ENCODE assay signal across 8 mouse cellular contexts in the genomic region with DNA sequence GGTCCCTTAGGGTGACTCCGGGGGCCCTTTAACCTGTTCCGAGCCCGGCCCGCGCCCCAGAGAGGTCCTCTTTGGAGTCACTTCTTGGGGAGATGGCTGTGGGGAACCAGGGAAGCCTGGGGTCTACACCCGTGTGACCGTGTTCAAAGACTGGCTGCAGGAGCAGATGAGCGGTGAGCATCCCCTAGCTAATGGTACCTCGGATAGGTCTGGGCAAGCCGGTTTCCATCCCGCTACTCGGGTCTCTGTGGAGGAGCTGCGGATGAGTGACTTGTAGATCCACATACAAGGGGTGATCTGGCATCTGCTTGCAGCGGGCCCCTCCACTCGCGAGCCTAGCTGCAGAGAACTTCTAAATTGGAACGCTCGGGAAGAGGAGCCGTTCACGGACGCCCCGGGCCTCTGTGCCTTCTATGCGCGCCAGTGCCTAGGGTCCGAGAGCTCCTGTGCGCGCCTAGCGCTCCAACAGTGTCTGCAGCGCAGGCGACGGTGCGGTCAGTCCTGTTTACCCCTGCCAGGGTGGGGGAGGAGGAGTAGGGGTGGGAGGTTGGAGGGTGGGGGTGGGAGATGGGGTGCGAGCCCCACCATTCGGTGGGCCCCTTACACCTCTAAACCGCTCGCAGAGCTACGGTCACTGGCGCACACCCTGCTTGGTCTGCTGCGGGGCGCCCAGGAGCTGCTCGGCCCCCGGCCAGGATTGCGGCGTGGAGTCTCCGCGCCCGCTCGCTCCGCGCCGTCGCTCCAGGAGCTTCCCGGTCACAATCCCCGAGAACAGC. TPM values are rescaled to one million over a fixed set of nuclear protein-coding genes. Genes with fewer than 3 reads are reported as not detected.
DNase-seq lines count a peak whose midpoint lies in the region; ATAC-seq lines count a peak whose summit lies in the region.

No protein-coding gene starts in this region.

- peak; percentile 26 for DNase-seq in adrenal gland, adult 2 months
- DNase-seq in adrenal gland, adult 8-10 months, result no peak
- no peak for DNase-seq in lung, adult 18-20 months
- peak; percentile 34 for DNase-seq in neural tube, embryonic 11.5 days (ENCODE audit: low spot score)
- no peak for DNase-seq in gastrocnemius, postnatal 36 days
- DNase-seq in adrenal gland, postnatal 4 days (ENCODE audit: low spot score in 2 of 2), result no peak

- peak; percentile 47 for ATAC-seq in lung, embryonic 16.5 days (ENCODE audit: low read depth)
- peak; percentile 52 for ATAC-seq in intestine, embryonic 15.5 days
- ATAC-seq in neural tube, embryonic 11.5 days (ENCODE audit: insufficient read depth, low FRiP score, low TSS enrichment), result peak; percentile 29

- H3K4me2 ChIP-seq in lung, embryonic 16.5 days (ENCODE audit: low read depth, low read length), result peak overlapping the region; percentile 97
- H3K4me2 ChIP-seq in intestine, embryonic 15.5 days (replicated peaks), result peak overlapping the region; percentile 98
- H3K4me2 ChIP-seq in neural tube, embryonic 11.5 days (ENCODE audit: low read depth), result peak overlapping the region; percentile 81

- H3K36me3 ChIP-seq in lung, embryonic 16.5 days (ENCODE audit: control insufficient read depth, insufficient read depth, low read length), result no peaks in the 10 kb centered on the region
- no peaks in the 10 kb centered on the region for H3K36me3 ChIP-seq in intestine, embryonic 15.5 days
- H3K36me3 ChIP-seq in neural tube, embryonic 11.5 days (ENCODE audit: control insufficient read depth, insufficient read depth, low read length), result no peaks in the 10 kb centered on the region

- H3K27me3 ChIP-seq in lung, embryonic 16.5 days (ENCODE audit: control insufficient read depth, insufficient read depth, low read depth, low read length), result peaks cover 36% of the 10 kb centered on the region
- H3K27me3 ChIP-seq in intestine, embryonic 15.5 days (replicated peaks), result peaks cover 58% of the 10 kb centered on the region
- H3K27me3 ChIP-seq in neural tube, embryonic 11.5 days (ENCODE audit: control insufficient read depth, insufficient read depth, low read length), result peaks cover 39% of the 10 kb centered on the region

- H3K4me3 ChIP-seq in lung, embryonic 16.5 days (ENCODE audit: low read length), result peak overlapping the region; percentile 58
- H3K4me3 ChIP-seq in intestine, embryonic 15.5 days (replicated peaks), result peak overlapping the region; percentile 55
- peak overlapping the region; percentile 48 for H3K4me3 ChIP-seq in neural tube, embryonic 11.5 days (ENCODE audit: low read depth, low read length)

- H3K27ac ChIP-seq in lung, embryonic 16.5 days (ENCODE audit: low read length), result no peak overlapping the region
- H3K27ac ChIP-seq in intestine, embryonic 15.5 days, result no peak overlapping the region
- no peak overlapping the region for H3K27ac ChIP-seq in neural tube, embryonic 11.5 days (ENCODE audit: low read depth, low read length)

- 2% methylated on average over 54 of the region's 54 CpGs for WGBS in lung, embryonic 16.5 days
- 2% methylated on average over 53 of the region's 54 CpGs for WGBS in intestine, embryonic 15.5 days
- WGBS in neural tube, embryonic 11.5 days, result 2% methylated on average over 53 of the region's 54 CpGs

- H3K9me3 ChIP-seq in lung, embryonic 16.5 days (ENCODE audit: control insufficient read depth, low read length), result no peaks in the 10 kb centered on the region
- no peaks in the 10 kb centered on the region for H3K9me3 ChIP-seq in intestine, embryonic 15.5 days
- no peaks in the 10 kb centered on the region for H3K9me3 ChIP-seq in neural tube, embryonic 11.5 days (ENCODE audit: control insufficient read depth, low read length)

- intact Hi-C loops in gastrocnemius, postnatal 36 days (cut with DNase I), result loop anchor here (10.0 kb wide), 2 partner anchors 532 to 572 kb away; no protein-coding TSS in a partner anchor

- H3K4me1 ChIP-seq in lung, embryonic 16.5 days (replicated peaks; ENCODE audit: control insufficient read depth, insufficient read depth, low read length), result peaks cover 3% of the 10 kb centered on the region; the same call in 1 of the 2 replicates
- peaks cover 12% of the 10 kb centered on the region for H3K4me1 ChIP-seq in intestine, embryonic 15.5 days (replicated peaks)
- H3K4me1 ChIP-seq in neural tube, embryonic 11.5 days (ENCODE audit: control insufficient read depth, insufficient read depth, low read length), result no peaks in the 10 kb centered on the region

- peak overlapping the region; percentile 64 for H3K9ac ChIP-seq in lung, embryonic 16.5 days (ENCODE audit: low read length)
- peak overlapping the region; percentile 49 for H3K9ac ChIP-seq in intestine, embryonic 15.5 days
- H3K9ac ChIP-seq in neural tube, embryonic 11.5 days (ENCODE audit: low read length), result peak overlapping the region; percentile 49

RNA-seq across cellular contexts. Expression of gene Prss56, which starts 3.3 kb away (rescaled TPM):
- total RNA-seq in adrenal gland, adult 2 months (2021), result not detected
- 0.06 TPM in 1 of 2 replicates, not detected in the other for polyA plus RNA-seq in adrenal gland, adult 2 months (2012; rRNA removed)
- total RNA-seq in adrenal gland, adult 8-10 months (2022), result not detected
- polyA plus RNA-seq in lung, embryonic 16.5 days (2015; fragmentation: Nextera tagmentation; extraction: Ambion mirVana), result 0.09 TPM in 1 of 2 replicates, not detected in the other
- polyA plus RNA-seq in intestine, embryonic 15.5 days (2015; fragmentation: Nextera tagmentation; extraction: Ambion mirVana), result not detected in 2 replicates
- polyA plus RNA-seq in neural tube, embryonic 11.5 days (2014; fragmentation: Nextera tagmentation; extraction: Ambion mirVana), result 0.46 and 0.88 TPM in 2 replicates
- total RNA-seq in gastrocnemius, postnatal 36 days (2021), result not detected
- not detected for total RNA-seq in adrenal gland, postnatal 4 days (2021)

RNA-seq across cellular contexts. Expression of gene Chrnd, which starts 4.0 kb away (rescaled TPM):
- not detected for total RNA-seq in adrenal gland, adult 2 months (2021)
- not detected in 2 replicates for polyA plus RNA-seq in adrenal gland, adult 2 months (2012; rRNA removed)
- total RNA-seq in adrenal gland, adult 8-10 months (2022), result not detected
- 0.26 and 0.48 TPM in 2 replicates for polyA plus RNA-seq in lung, embryonic 16.5 days (2015; fragmentation: Nextera tagmentation; extraction: Ambion mirVana)
- polyA plus RNA-seq in intestine, embryonic 15.5 days (2015; fragmentation: Nextera tagmentation; extraction: Ambion mirVana), result not detected in 2 replicates
- 0.40 and 0.45 TPM in 2 replicates for polyA plus RNA-seq in neural tube, embryonic 11.5 days (2014; fragmentation: Nextera tagmentation; extraction: Ambion mirVana)
- 1 to 10 TPM; 1.9 to 2.6 TPM for total RNA-seq in gastrocnemius, postnatal 36 days (2021)
- total RNA-seq in adrenal gland, postnatal 4 days (2021), result under 1 TPM; 0.20 to 0.54 TPM

RNA-seq across cellular contexts. Expression of gene Chrng, which starts 18.0 kb away (rescaled TPM):
- total RNA-seq in adrenal gland, adult 2 months (2021), result not detected
- not detected in 2 replicates for polyA plus RNA-seq in adrenal gland, adult 2 months (2012; rRNA removed)
- total RNA-seq in adrenal gland, adult 8-10 months (2022), result not detected
- polyA plus RNA-seq in lung, embryonic 16.5 days (2015; fragmentation: Nextera tagmentation; extraction: Ambion mirVana), result 0.43 and 1.4 TPM in 2 replicates
- polyA plus RNA-seq in intestine, embryonic 15.5 days (2015; fragmentation: Nextera tagmentation; extraction: Ambion mirVana), result 0.18 TPM in 1 of 2 replicates, not detected in the other
- polyA plus RNA-seq in neural tube, embryonic 11.5 days (2014; fragmentation: Nextera tagmentation; extraction: Ambion mirVana), result 5.0 TPM in 2 replicates
- total RNA-seq in gastrocnemius, postnatal 36 days (2021), result under 1 TPM in 1 of 2 experiments, not detected in 1; 0.52 TPM
- total RNA-seq in adrenal gland, postnatal 4 days (2021), result under 1 TPM in 1 of 2 experiments, not detected in 1; 0.34 TPM

RNA-seq across cellular contexts. Expression of gene Eif4e2, which starts 27.3 kb away (rescaled TPM):
- 10 to 100 TPM; 66.0 to 98.7 TPM for total RNA-seq in adrenal gland, adult 2 months (2021)
- polyA plus RNA-seq in adrenal gland, adult 2 months (2012; rRNA removed), result 18.0 and 18.4 TPM in 2 replicates
- total RNA-seq in adrenal gland, adult 8-10 months (2022), result 10 to 100 TPM; 69.8 to 78.4 (median 73.4) TPM
- polyA plus RNA-seq in lung, embryonic 16.5 days (2015; fragmentation: Nextera tagmentation; extraction: Ambion mirVana), result 141 and 146 TPM in 2 replicates
- polyA plus RNA-seq in intestine, embryonic 15.5 days (2015; fragmentation: Nextera tagmentation; extraction: Ambion mirVana), result 169 and 170 TPM in 2 replicates
- 129 and 135 TPM in 2 replicates for polyA plus RNA-seq in neural tube, embryonic 11.5 days (2014; fragmentation: Nextera tagmentation; extraction: Ambion mirVana)
- 10 to 100 TPM; 47.3 to 50.0 TPM for total RNA-seq in gastrocnemius, postnatal 36 days (2021)
- total RNA-seq in adrenal gland, postnatal 4 days (2021), result 100 to 1,000 TPM; 107 to 109 TPM

RNA-seq across cellular contexts. Expression of gene Ecel1, which starts 30.1 kb away (rescaled TPM):
- total RNA-seq in adrenal gland, adult 2 months (2021), result 1 to 10 TPM in 1 of 2 experiments, under 1 TPM in 1; 0.46 to 3.0 TPM
- 0.67 and 4.4 TPM in 2 replicates for polyA plus RNA-seq in adrenal gland, adult 2 months (2012; rRNA removed)
- total RNA-seq in adrenal gland, adult 8-10 months (2022), result 10 to 100 TPM in 1 of 4 experiments, 1 to 10 TPM in 1, under 1 TPM in 2; 0.44 to 10.2 (median 4.1) TPM
- 0.92 and 0.94 TPM in 2 replicates for polyA plus RNA-seq in lung, embryonic 16.5 days (2015; fragmentation: Nextera tagmentation; extraction: Ambion mirVana)
- polyA plus RNA-seq in intestine, embryonic 15.5 days (2015; fragmentation: Nextera tagmentation; extraction: Ambion mirVana), result 2.4 and 2.5 TPM in 2 replicates
- 28.3 and 36.8 TPM in 2 replicates for polyA plus RNA-seq in neural tube, embryonic 11.5 days (2014; fragmentation: Nextera tagmentation; extraction: Ambion mirVana)
- not detected for total RNA-seq in gastrocnemius, postnatal 36 days (2021)
- 10 to 100 TPM in 1 of 2 experiments, 1 to 10 TPM in 1; 6.9 to 15.1 TPM for total RNA-seq in adrenal gland, postnatal 4 days (2021)

Comparison
In these comparisons a context has a peak if more than half of its experiments do, and no peak if none do; other contexts are left out.
1. DNase-seq: peak in adrenal gland, adult 2 months (single experiment) and neural tube, embryonic 11.5 days (single experiment); none in adrenal gland, adult 8-10 months (single experiment), lung, adult 18-20 months (0 of 2), gastrocnemius, postnatal 36 days (0 of 2) and adrenal gland, postnatal 4 days (0 of 2).
2. Peak in every context shown above with its lines, with median percentiles within 50 percentile points of each other: ATAC-seq, H3K4me2 ChIP-seq, H3K4me3 ChIP-seq and H3K9ac ChIP-seq.